Mouse (Mus musculus) hindbrain, embryonic 12.5 days (tissue): ENCODE measurements around the gene Dkkl1. TPM values are rescaled to one million over a fixed set of nuclear protein-coding genes. Genes with fewer than 3 reads are reported as not detected.
A peak's percentile ranks its signal among the peaks of the same experiment; 100 is the strongest.

Source experiments
- ATAC-seq: fragments of 200-750 bp; cut with Nextera tagmentation; 2 replicates; pipeline ENCODE4 v1.8.0; 2017; ENCODE audit warnings: moderate TSS enrichment; ENCODE audit not compliant: low FRiP score
- H3K27ac ChIP-seq: fragments of 300-500 bp; sonication (generic); 2 replicates; pipeline ENCODE4 v1.5.1; 2016; ENCODE audit warnings: mild to moderate bottlenecking
- H3K27me3 ChIP-seq: fragments of 300-500 bp; sonication (generic); 2 replicates; pipeline ENCODE4 v1.6.1; 2016; ENCODE audit warnings: mild to moderate bottlenecking
- H3K36me3 ChIP-seq: fragments of 300-500 bp; sonication (generic); 2 replicates; pipeline ENCODE4 v1.6.1; 2016; ENCODE audit warnings: mild to moderate bottlenecking
- H3K4me1 ChIP-seq: fragments of 300-500 bp; sonication (generic); 2 replicates; pipeline ENCODE4 v1.6.1; 2016
- H3K4me2 ChIP-seq: fragments of 300-500 bp; sonication (generic); replicated peaks from 2 replicates; pipeline ENCODE4 v1.6.1; 2016; ENCODE audit warnings: mild to moderate bottlenecking
- H3K4me3 ChIP-seq: fragments of 300-500 bp; sonication (generic); 2 replicates; pipeline ENCODE4 v1.5.1; 2016; ENCODE audit warnings: mild to moderate bottlenecking
- H3K9ac ChIP-seq: fragments of 300-500 bp; sonication (generic); 2 replicates; pipeline ENCODE4 v1.6.1; 2016; ENCODE audit warnings: mild to moderate bottlenecking, moderate library complexity
- H3K9me3 ChIP-seq: fragments of 300-500 bp; sonication (generic); replicated peaks from 2 replicates; pipeline ENCODE4 v1.6.1; 2016; ENCODE audit warnings: mild to moderate bottlenecking
- WGBS: fragments of 180-500 bp; shearing (Covaris S2); methylation state at CpG from one replicate; pipeline ENCODE4 v1.1.7; 2016; 5-methylcytosine and 5-hydroxymethylcytosine counted together
- polyA plus RNA-seq: library from polyadenylated mRNA; unstranded; fragments of >200 nt; fragmentation: Nextera tagmentation; extraction: Ambion mirVana; gene quantifications from 2 replicates; pipeline ENCODE4 v1.2.1, GENCODE M21; 2016

Gene Dkkl1
- polyA plus RNA-seq, 1 experiment from 2014 or later, result 3.4 TPM

DNA sequence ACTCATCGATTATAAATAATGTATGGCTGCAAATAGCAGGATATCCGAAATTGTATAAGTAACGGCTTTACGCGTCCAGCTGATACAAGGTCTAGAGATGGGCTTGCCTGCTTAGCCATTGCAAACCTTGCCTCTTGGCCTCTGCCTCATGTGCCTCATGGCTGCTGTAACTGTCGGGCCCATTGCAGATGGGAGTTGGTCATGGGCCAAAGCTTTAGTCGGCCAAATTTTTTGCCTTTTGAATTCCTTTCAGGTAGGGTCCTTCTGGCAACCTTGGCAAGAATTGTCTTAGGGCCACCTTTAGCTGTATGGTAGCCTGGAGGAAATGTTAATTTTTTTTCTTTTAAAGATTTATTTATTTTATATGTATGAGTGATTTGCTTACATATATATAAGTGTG, 12.9 kb upstream of the Dkkl1 start:
- H3K27ac ChIP-seq, result no peak overlapping the region
- WGBS, result 96% methylated on average over 7 of the region's 7 CpGs
- peaks cover 6% of the 10 kb centered on the region; the same call in 1 of the 2 replicates for H3K4me1 ChIP-seq
- ATAC-seq, result no peak
- no peak overlapping the region for H3K4me3 ChIP-seq
- H3K36me3 ChIP-seq, result peaks cover 93% of the 10 kb centered on the region
- no peaks in the 10 kb centered on the region for H3K9me3 ChIP-seq
- no peak overlapping the region for H3K4me2 ChIP-seq
- H3K9ac ChIP-seq, result no peak overlapping the region
- no peaks in the 10 kb centered on the region for H3K27me3 ChIP-seq

DNA sequence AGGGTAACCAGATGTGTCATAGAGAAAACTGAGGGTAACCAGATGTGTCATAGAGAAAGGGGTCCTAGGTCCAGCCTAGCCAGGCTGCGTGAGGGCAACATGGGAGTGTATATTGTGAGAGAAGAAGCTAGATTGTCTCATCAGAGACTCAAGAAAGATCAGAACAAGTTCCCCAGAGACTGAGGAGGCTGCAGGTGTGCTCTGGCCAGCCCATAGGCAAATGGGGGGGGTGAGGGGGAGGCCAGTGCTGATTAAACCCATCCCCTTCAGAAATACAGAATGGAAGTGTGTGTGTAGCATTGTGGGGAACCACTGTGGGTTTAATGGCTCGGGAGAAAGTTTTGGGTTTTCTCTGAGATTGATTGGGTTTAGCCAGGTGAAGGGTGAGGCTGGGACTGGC, 9.7 kb upstream of the Dkkl1 start:
- Histone ChIP-seq H3K9ac (no peak overlapping the region), H3K27me3 (no peaks in the 10 kb centered on the region), H3K4me2 (no peak overlapping the region), H3K9me3 (no peaks in the 10 kb centered on the region), H3K4me1 (peaks cover 32% of the 10 kb centered on the region), H3K4me3 (no peak overlapping the region), H3K36me3 (peaks cover 84% of the 10 kb centered on the region), H3K27ac (no peak overlapping the region)
- no peak for ATAC-seq
- 80% methylated on average over 2 of the region's 2 CpGs for WGBS

DNA sequence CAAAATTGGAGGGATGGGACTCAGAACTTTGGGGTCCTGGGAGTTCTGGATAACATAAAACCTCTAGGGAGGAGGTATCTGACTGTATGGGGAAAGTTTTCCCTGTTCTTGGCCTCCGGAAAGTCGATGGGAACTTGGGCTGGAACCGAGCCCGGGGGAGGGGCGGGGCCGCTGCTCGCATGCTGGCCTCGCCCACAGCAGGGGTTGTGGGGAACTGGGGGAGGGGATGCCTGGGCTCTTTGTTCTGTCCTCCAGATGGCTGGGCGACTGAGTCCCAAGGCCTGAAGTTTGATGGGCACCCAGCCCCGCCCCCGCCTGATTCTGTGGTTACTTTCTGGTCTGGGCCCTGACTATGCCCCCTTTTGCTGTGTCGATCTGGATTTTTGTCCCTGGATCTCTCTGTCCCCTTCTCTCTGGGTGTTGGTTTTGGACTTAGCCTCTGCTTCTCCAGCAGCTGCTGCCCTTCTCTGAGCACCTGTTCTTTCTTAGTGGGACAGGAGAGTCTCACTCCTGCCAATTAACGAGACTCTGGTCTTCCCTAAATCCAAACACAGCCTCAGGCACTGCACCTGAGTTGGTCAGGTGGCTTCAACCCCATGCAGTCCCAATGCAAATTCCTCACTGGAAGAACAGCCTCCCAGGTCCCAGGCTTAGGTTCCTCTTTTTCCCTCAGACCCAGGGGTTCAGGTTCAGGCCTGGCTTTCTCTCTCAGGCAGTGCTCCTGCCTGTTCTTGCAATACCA, 4.7 kb upstream of the Dkkl1 start:
- WGBS, result 1% methylated on average over 13 of the region's 13 CpGs
- H3K36me3 ChIP-seq, result peaks cover 36% of the 10 kb centered on the region
- peaks cover 9% of the 10 kb centered on the region for H3K27me3 ChIP-seq
- peak overlapping the region; percentile 70 for H3K4me3 ChIP-seq
- H3K27ac ChIP-seq, result peak overlapping the region; percentile 91
- peak overlapping the region; percentile 79 for H3K4me2 ChIP-seq
- H3K4me1 ChIP-seq, result peaks cover 42% of the 10 kb centered on the region
- peak; percentile 83 for ATAC-seq
- H3K9me3 ChIP-seq, result no peaks in the 10 kb centered on the region
- peak overlapping the region; percentile 83 for H3K9ac ChIP-seq

GRCm38 (mm10) chr7:45215673-45216441, 3.9 kb upstream of the Dkkl1 start, which contains the start of gene Tead2:
TSS of gene Tead2 (plus strand) at chr7:45215753.
- peak within 1 kb of the TSS; percentile 91 for H3K27ac ChIP-seq
- H3K27me3 ChIP-seq, result peaks cover 16% of the 10 kb centered on the region
- peak within 1 kb of the TSS; percentile 79 for H3K4me2 ChIP-seq
- peak; percentile 57 for ATAC-seq
- peaks cover 30% of the 10 kb centered on the region for H3K36me3 ChIP-seq
- H3K9me3 ChIP-seq, result no peaks in the 10 kb centered on the region
- H3K4me1 ChIP-seq, result peaks cover 44% of the 10 kb centered on the region
- H3K9ac ChIP-seq, result peak within 1 kb of the TSS; percentile 83
- H3K4me3 ChIP-seq, result peak within 1 kb of the TSS; percentile 70
- under 1% methylated on average over 55 of the region's 55 CpGs for WGBS

DNA sequence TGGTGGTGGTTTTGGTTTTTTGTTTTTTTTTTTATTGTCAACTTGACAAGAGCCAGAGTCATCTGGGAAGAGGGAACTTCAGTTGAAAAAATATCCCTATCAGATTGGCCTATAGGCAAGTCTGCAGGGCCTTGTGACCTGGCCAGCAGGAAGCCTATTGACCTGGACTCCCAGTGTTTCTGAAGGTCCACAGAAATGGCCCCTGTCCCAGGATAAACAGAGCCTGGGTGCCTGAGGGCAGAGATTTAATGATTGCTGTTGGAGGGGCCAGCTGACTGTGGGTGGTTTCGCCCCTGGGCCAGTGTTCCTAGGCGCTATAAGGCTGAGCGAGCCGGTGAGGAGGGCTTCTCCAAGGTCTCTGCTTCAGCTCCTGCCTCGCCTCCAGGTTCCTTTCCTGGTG, 1.8 kb upstream of the Dkkl1 start:
- Histone ChIP-seq H3K36me3 (peaks cover 9% of the 10 kb centered on the region; the same call in 1 of the 2 replicates), H3K4me1 (peaks cover 29% of the 10 kb centered on the region), H3K9ac (no peak overlapping the region), H3K4me3 (no peak overlapping the region), H3K27me3 (peaks cover 30% of the 10 kb centered on the region), H3K9me3 (no peaks in the 10 kb centered on the region), H3K27ac (no peak overlapping the region), H3K4me2 (no peak overlapping the region)
- 55% methylated on average over 5 of the region's 5 CpGs for WGBS
- no peak for ATAC-seq

DNA sequence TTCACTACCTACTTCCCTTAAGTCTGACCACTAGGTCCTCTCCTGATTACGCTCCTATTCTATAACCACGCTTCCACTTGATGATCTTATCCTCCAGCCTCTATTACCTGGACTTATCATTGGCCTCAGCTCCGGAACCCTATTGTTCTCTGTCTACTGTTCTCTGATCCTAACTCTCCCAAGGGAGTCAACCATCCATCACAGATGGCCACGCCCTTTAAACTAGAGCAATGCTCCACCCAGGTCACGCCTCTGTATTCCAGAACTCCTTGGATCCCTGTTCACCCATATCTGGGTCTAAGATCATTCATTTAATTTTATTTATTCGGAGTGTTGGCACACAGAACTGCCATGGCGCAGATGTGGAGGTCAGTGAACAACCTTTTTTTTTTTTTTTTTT, 409 bp upstream of the Dkkl1 start:
- WGBS, result 76% methylated on average over 7 of the region's 7 CpGs
- 0 out of 2 replicates have a peak overlapping the region, but pooled peaks have one; percentile 10 for H3K4me3 ChIP-seq
- no peak overlapping the region for H3K4me2 ChIP-seq
- no peak overlapping the region for H3K9ac ChIP-seq
- no peaks in the 10 kb centered on the region for H3K9me3 ChIP-seq
- no peaks in the 10 kb centered on the region for H3K36me3 ChIP-seq
- peaks cover 19% of the 10 kb centered on the region for H3K4me1 ChIP-seq
- ATAC-seq, result no peak
- H3K27me3 ChIP-seq, result peaks cover 30% of the 10 kb centered on the region
- H3K27ac ChIP-seq, result no peak overlapping the region

DNA sequence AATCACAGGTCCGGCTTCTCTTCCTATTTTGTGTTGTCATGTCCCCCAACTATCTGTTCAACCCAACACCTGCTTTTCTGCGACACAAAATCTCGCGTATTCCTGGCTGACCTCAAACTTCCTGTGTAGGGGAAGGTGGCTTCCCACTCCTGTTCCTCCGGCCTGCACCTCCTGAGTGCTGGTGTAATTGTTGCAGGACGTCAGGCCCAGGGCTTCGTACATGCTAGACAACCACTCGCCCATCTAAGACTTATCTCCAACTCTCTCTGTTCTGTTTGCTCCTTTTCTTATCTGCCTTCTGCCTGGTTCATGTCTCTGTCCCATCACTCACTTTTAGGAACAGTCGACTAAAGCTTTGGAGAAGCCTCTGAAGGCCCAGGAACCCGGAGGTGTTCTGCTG, 877 bp downstream of the Dkkl1 start:
- H3K36me3 ChIP-seq, result no peaks in the 10 kb centered on the region
- ATAC-seq, result no peak
- WGBS, result 77% methylated on average over 10 of the region's 10 CpGs
- H3K9ac ChIP-seq, result no peak overlapping the region
- H3K4me1 ChIP-seq, result peaks cover 12% of the 10 kb centered on the region
- no peak overlapping the region for H3K4me3 ChIP-seq
- H3K4me2 ChIP-seq, result no peak overlapping the region
- peaks cover 30% of the 10 kb centered on the region for H3K27me3 ChIP-seq
- no peak overlapping the region for H3K27ac ChIP-seq
- H3K9me3 ChIP-seq, result no peaks in the 10 kb centered on the region

DNA sequence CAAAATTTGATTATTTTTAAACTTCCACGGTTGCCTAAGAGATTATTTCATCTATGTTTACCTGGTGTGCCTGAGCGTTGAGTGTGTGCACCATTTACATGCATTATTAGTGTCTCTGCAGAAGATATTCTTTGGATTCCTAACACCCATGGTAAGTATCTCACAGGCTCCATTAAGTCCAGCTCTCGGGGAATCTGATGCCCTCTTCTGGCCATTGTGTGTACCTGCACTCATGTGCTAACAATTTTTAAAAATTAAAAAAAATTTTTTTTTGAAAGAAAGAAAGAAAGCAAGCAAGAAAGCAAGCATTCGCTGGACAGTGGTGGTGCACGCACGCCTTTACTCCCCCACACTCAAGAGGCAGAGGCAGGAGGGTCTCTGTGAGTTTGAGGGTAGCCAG, 3.7 kb downstream of the Dkkl1 start:
- ATAC-seq, result no peak
- Histone ChIP-seq H3K9me3 (no peaks in the 10 kb centered on the region), H3K4me1 (peaks cover 4% of the 10 kb centered on the region; the same call in 1 of the 2 replicates), H3K9ac (no peak overlapping the region), H3K4me3 (no peak overlapping the region), H3K36me3 (no peaks in the 10 kb centered on the region), H3K4me2 (no peak overlapping the region), H3K27me3 (peaks cover 32% of the 10 kb centered on the region), H3K27ac (no peak overlapping the region)
- 77% methylated on average over 6 of the region's 6 CpGs for WGBS

DNA sequence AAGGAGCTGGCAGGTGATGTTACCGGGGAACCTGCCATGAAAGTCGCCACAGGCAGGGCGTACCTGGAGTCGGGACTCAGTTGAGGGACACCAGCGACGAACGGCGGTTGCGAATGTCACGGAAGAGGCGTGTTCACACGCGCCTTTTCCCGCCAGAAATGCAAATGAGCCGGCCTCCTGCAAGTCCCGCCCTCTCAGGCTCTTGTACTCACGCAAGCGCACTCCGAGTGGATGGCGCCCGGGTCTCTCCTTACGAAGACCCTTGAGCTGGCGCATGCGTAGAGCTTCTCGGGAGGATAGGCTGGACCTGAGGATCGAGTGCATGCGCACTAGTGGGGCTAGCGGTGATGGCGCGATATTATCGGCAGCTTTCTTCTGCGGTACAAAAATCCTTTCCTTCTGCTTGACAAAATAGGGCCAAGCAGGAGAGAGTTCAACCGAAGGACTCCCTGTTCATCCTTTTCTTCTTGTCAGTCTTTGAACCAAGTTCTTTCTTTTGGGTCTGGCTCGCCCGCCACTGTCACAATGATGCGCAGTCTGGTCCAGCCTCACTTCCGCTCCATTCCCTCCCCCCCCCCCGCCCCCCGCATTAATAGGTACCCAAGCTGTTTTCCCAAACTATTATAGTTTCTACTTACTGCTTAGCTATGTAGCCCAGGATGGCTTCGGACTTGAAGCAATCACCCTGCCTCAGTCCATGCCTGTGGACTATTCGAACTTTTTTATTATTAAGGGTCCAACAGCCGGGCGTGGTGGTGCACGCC, 7.4 kb downstream of the Dkkl1 start, which contains the start of gene Ccdc155:
Gene Ccdc155 (minus strand): TSS at position 513 of the 764 bp plus-strand sequence.
- H3K9me3 ChIP-seq, result no peaks in the 10 kb centered on the region
- peak within 1 kb of the TSS; percentile 75 for H3K27ac ChIP-seq
- H3K4me2 ChIP-seq, result peak within 1 kb of the TSS; percentile 48
- no peaks in the 10 kb centered on the region for H3K4me1 ChIP-seq
- H3K9ac ChIP-seq, result peak within 1 kb of the TSS; percentile 62
- peak within 1 kb of the TSS; percentile 42 for H3K4me3 ChIP-seq
- WGBS, result 9% methylated on average over 44 of the region's 44 CpGs
- H3K36me3 ChIP-seq, result no peaks in the 10 kb centered on the region
- peak; percentile 97 for ATAC-seq
- H3K27me3 ChIP-seq, result peaks cover 19% of the 10 kb centered on the region

- no peak for ATAC-seq
- Histone ChIP-seq H3K4me3 (no peak overlapping the region), H3K27ac (no peak overlapping the region), H3K4me2 (no peak overlapping the region), H3K27me3 (peaks cover 21% of the 10 kb centered on the region), H3K9me3 (no peaks in the 10 kb centered on the region), H3K4me1 (peaks cover 2% of the 10 kb centered on the region; the same call in 1 of the 2 replicates), H3K9ac (no peak overlapping the region), H3K36me3 (no peaks in the 10 kb centered on the region)
- 69% methylated on average over 10 of the region's 10 CpGs for WGBS
These were observed 9.3 kb downstream of the Dkkl1 start for GRCm38 (mm10) chr7:45202654-45203053.

GRCm38 (mm10) chr7:45198961-45199360, 13.0 kb downstream of the Dkkl1 start:
- Histone ChIP-seq H3K4me3 (no peak overlapping the region), H3K27ac (no peak overlapping the region), H3K9me3 (no peaks in the 10 kb centered on the region), H3K9ac (no peak overlapping the region), H3K27me3 (peaks cover 29% of the 10 kb centered on the region), H3K36me3 (no peaks in the 10 kb centered on the region), H3K4me1 (peaks cover 2% of the 10 kb centered on the region; the same call in 1 of the 2 replicates), H3K4me2 (no peak overlapping the region)
- 83% methylated on average over 11 of the region's 11 CpGs for WGBS
- ATAC-seq, result no peak

- H3K4me3 ChIP-seq, result no peak overlapping the region
- H3K9me3 ChIP-seq, result no peaks in the 10 kb centered on the region
- H3K27me3 ChIP-seq, result peaks cover 33% of the 10 kb centered on the region
- ATAC-seq, result peak; percentile 36; the same call in 1 of the 2 replicates
- 10% methylated on average over 5 of the region's 5 CpGs for WGBS
- 0 out of 2 replicates have a peak overlapping the region, but pooled peaks have one; percentile 13 for H3K4me2 ChIP-seq
- no peak overlapping the region for H3K27ac ChIP-seq
- peaks cover 2% of the 10 kb centered on the region; the same call in 1 of the 2 replicates for H3K4me1 ChIP-seq
- no peaks in the 10 kb centered on the region for H3K36me3 ChIP-seq
- peak overlapping the region; percentile 27; the same call in 1 of the 2 replicates for H3K9ac ChIP-seq
These were observed 13.5 kb downstream of the Dkkl1 start for GRCm38 (mm10) chr7:45198435-45198834.
